Mouse (Mus musculus) E14TG2a.4 (cell line): ENCODE data around the gene Tff3.
A peak's percentile ranks its signal among the peaks of the same experiment; 100 is the strongest.

Experiments
- H3K27me3 ChIP-seq: 2 replicates; pipeline ENCODE4 v1.6.1; 2014; ENCODE audit warnings: low read length, control low read depth; ENCODE audit not compliant: insufficient read depth
- H3K36me3 ChIP-seq: 2 replicates; pipeline ENCODE4 v1.6.1; 2014; ENCODE audit warnings: low read length, control low read depth; ENCODE audit not compliant: insufficient read depth
- H3K4me1 ChIP-seq: replicated peaks from 2 replicates; pipeline ENCODE4 v1.6.1; 2014; ENCODE audit warnings: low read depth, low read length, control low read depth
- H3K4me3 ChIP-seq: replicated peaks from 2 replicates; pipeline ENCODE4 v1.5.1; 2014; ENCODE audit warnings: mild to moderate bottlenecking, low read length
- H3K9me3 ChIP-seq: 2 replicates; pipeline ENCODE4 v1.6.1; 2014; ENCODE audit warnings: low read length, control low read depth
- CTCF ChIP-seq: conservative IDR thresholded peaks from 2 replicates; pipeline ENCODE4 v1.5.1; 2014; ENCODE audit warnings: low read length
- NANOG ChIP-seq: IDR thresholded peaks from 2 replicates; pipeline ENCODE4 v1.6.1; 2014; ENCODE audit warnings: borderline replicate concordance, low read length, mixed read lengths
- POU5F1 ChIP-seq: IDR thresholded peaks from 2 replicates; pipeline ENCODE4 v1.6.1; 2014; ENCODE audit warnings: low read length, borderline replicate concordance

Tff3 gene

GRCm38 (mm10) chr17:31152966-31153499 is 23.6 kb upstream of the Tff3 start:
- Histone ChIP-seq H3K4me1 (no peaks in the 10 kb centered on the region), H3K9me3 (no peaks in the 10 kb centered on the region), H3K27me3 (peaks cover 7% of the 10 kb centered on the region; the same call in 1 of the 2 replicates), H3K4me3 (no peak overlapping the region), H3K36me3 (no peaks in the 10 kb centered on the region)
- TF ChIP-seq NANOG (no peak), CTCF (no peak), POU5F1 (no peak)

GRCm38 (mm10) chr17:31152512-31152911 is 23.1 kb upstream of the Tff3 start:
- peaks cover 7% of the 10 kb centered on the region; the same call in 1 of the 2 replicates for H3K27me3 ChIP-seq
- no peak overlapping the region for H3K4me3 ChIP-seq
- no peak for TF ChIP-seq POU5F1
- no peaks in the 10 kb centered on the region for H3K4me1 ChIP-seq
- no peaks in the 10 kb centered on the region for H3K36me3 ChIP-seq
- H3K9me3 ChIP-seq, result no peaks in the 10 kb centered on the region

GRCm38 (mm10) chr17:31145998-31146397 is 16.6 kb upstream of the Tff3 start:
- H3K9me3 ChIP-seq, result peaks cover 7% of the 10 kb centered on the region; the same call in 1 of the 2 replicates
- H3K27me3 ChIP-seq, result peaks cover 13% of the 10 kb centered on the region; the same call in 1 of the 2 replicates
- TF ChIP-seq NANOG (no peak), CTCF (no peak), POU5F1 (no peak)
- H3K36me3 ChIP-seq, result no peaks in the 10 kb centered on the region
- H3K4me3 ChIP-seq, result no peak overlapping the region
- H3K4me1 ChIP-seq, result peaks cover 15% of the 10 kb centered on the region

GRCm38 (mm10) chr17:31144040-31145037 is 14.9 kb upstream of the Tff3 start, which contains the start of gene Tff2:
TSS of gene Tff2 (minus strand) at chr17:31144282.
- TF ChIP-seq CTCF (no peak), POU5F1 (no peak), NANOG (no peak)

GRCm38 (mm10) chr17:31142116-31142515 is 12.7 kb upstream of the Tff3 start:
- Histone ChIP-seq H3K4me3 (no peak overlapping the region), H3K4me1 (peaks cover 23% of the 10 kb centered on the region), H3K27me3 (peaks cover 13% of the 10 kb centered on the region; the same call in 1 of the 2 replicates), H3K9me3 (peaks cover 7% of the 10 kb centered on the region; the same call in 1 of the 2 replicates), H3K36me3 (no peaks in the 10 kb centered on the region)
- no peak for TF ChIP-seq POU5F1
- no peak for TF ChIP-seq NANOG
- TF ChIP-seq CTCF, result no peak

More at GRCm38 (mm10) chr17:31144040-31145037, 14.9 kb upstream of the Tff3 start, which contains the start of gene Tff2:
- Histone ChIP-seq H3K27me3 (peaks cover 13% of the 10 kb centered on the region; the same call in 1 of the 2 replicates), H3K9me3 (peaks cover 7% of the 10 kb centered on the region; the same call in 1 of the 2 replicates), H3K36me3 (no peaks in the 10 kb centered on the region), H3K4me3 (no peak within 1 kb of the TSS), H3K4me1 (peaks cover 18% of the 10 kb centered on the region)

GRCm38 (mm10) chr17:31138398-31138797 is 9.0 kb upstream of the Tff3 start:
- TF ChIP-seq POU5F1 (no peak), NANOG (no peak), CTCF (peak; percentile 70)
- H3K4me3 ChIP-seq, result no peak overlapping the region
- 0 out of 2 replicates have a peak, but pooled peaks cover 6% of the 10 kb centered on the region for H3K27me3 ChIP-seq
- H3K4me1 ChIP-seq, result peaks cover 24% of the 10 kb centered on the region
- no peaks in the 10 kb centered on the region for H3K36me3 ChIP-seq
- no peaks in the 10 kb centered on the region for H3K9me3 ChIP-seq

GRCm38 (mm10) chr17:31136821-31137220 is 7.4 kb upstream of the Tff3 start:
- Histone ChIP-seq H3K4me1 (peaks cover 24% of the 10 kb centered on the region), H3K36me3 (no peaks in the 10 kb centered on the region), H3K27me3 (no peaks in the 10 kb centered on the region), H3K4me3 (no peak overlapping the region), H3K9me3 (no peaks in the 10 kb centered on the region)
- TF ChIP-seq POU5F1 (no peak), CTCF (no peak), NANOG (no peak)

GRCm38 (mm10) chr17:31136291-31136690 is 6.8 kb upstream of the Tff3 start:
- H3K36me3 ChIP-seq, result no peaks in the 10 kb centered on the region
- H3K27me3 ChIP-seq, result no peaks in the 10 kb centered on the region
- no peak overlapping the region for H3K4me3 ChIP-seq
- no peak for TF ChIP-seq POU5F1
- TF ChIP-seq CTCF, result no peak
- TF ChIP-seq NANOG, result no peak
- H3K4me1 ChIP-seq, result peaks cover 24% of the 10 kb centered on the region
- H3K9me3 ChIP-seq, result no peaks in the 10 kb centered on the region
